Mouse (Mus musculus) CH12.LX (cell line): ENCODE measurements around the gene Ift43. TPM values are rescaled to one million over a fixed set of nuclear protein-coding genes. Genes with fewer than 3 reads are reported as not detected.
A peak's percentile ranks its signal among the peaks of the same experiment; 100 is the strongest.

Experiments used
- DNase-seq: peaks from one replicate; pipeline ENCODE4 v3.0.0-alpha.2; 2013; ENCODE audit errors: extremely low read depth
- H3K27ac ChIP-seq: 2 replicates; pipeline ENCODE4 v1.5.1; 2012; ENCODE audit warnings: low read depth, mild to moderate bottlenecking, control low read depth, moderate library complexity; ENCODE audit not compliant: insufficient read depth
- H3K27me3 ChIP-seq: replicated peaks from 2 replicates; pipeline ENCODE3; 2012; ENCODE audit warnings: inconsistent platforms
- H3K36me3 ChIP-seq, 2 experiments: replicated peaks in 1 of 2; 2 replicates each; pipeline versions ENCODE3 to v1.6.1; 2012; ENCODE audit warnings: inconsistent platforms in 1 of 2, low read length in 1 of 2, mild to moderate bottlenecking in 1 of 2, mixed read lengths in 1 of 2, moderate library complexity in 1 of 2; ENCODE audit not compliant: control insufficient read depth in 1 of 2, insufficient read depth in 1 of 2
- H3K4me1 ChIP-seq, 2 experiments: 2 replicates each; pipeline ENCODE4 v1.6.1; 2012; ENCODE audit warnings: inconsistent platforms in 1 of 2, moderate library complexity in 1 of 2; ENCODE audit not compliant: insufficient read depth in 2 of 2, control insufficient read depth in 1 of 2
- H3K4me2 ChIP-seq: 2 replicates; pipeline ENCODE4 v1.6.1; 2012; ENCODE audit warnings: low read depth, mild to moderate bottlenecking, control low read depth; ENCODE audit not compliant: poor library complexity, insufficient read depth, severe bottlenecking
- H3K4me3 ChIP-seq, 3 experiments: fragments of 150-350 bp in 1 of 3; sonication (generic) in 1 of 3; replicated peaks in 1 of 3; 2 replicates each; pipeline versions ENCODE3 to v1.5.1; 2011 to 2012; ENCODE audit warnings: low read depth in 2 of 3, low read length in 2 of 3, mild to moderate bottlenecking in 2 of 3, moderate library complexity in 2 of 3, control low read depth in 1 of 3, improper control_type of control experiment in 1 of 3, inconsistent platforms in 1 of 3, mixed read lengths in 1 of 3; ENCODE audit not compliant: poor library complexity in 1 of 3
- H3K79me2 ChIP-seq: replicated peaks from 2 replicates; pipeline ENCODE4 v1.6.1; 2012; ENCODE audit warnings: mild to moderate bottlenecking, moderate library complexity; ENCODE audit not compliant: control insufficient read depth, poor library complexity, insufficient read depth, severe bottlenecking; ENCODE audit errors: extremely low read depth
- H3K9ac ChIP-seq: 2 replicates; pipeline ENCODE4 v1.6.1; 2012; ENCODE audit warnings: low read depth, mild to moderate bottlenecking, control low read depth, moderate library complexity; ENCODE audit not compliant: insufficient read depth
- H3K9me3 ChIP-seq: replicated peaks from 2 replicates; pipeline ENCODE3; 2012; ENCODE audit warnings: low read length, inconsistent platforms, mixed read lengths
- CHD1 ChIP-seq: IDR thresholded peaks from 2 replicates; pipeline ENCODE4 v1.6.1; 2012; ENCODE audit warnings: low read depth, low read length, improper control_type of control experiment, inconsistent platforms
- CTCF ChIP-seq, 2 experiments: IDR thresholded peaks in 1 of 2; conservative IDR thresholded peaks in 1 of 2; 2 replicates each; pipeline ENCODE4 v1.5.1; 2011 to 2012; ENCODE audit warnings: low read depth in 2 of 2, low read length in 2 of 2, improper control_type of control experiment in 1 of 2, inconsistent platforms in 1 of 2, mild to moderate bottlenecking in 1 of 2, moderate library complexity in 1 of 2
- ELF1 ChIP-seq: IDR thresholded peaks from 2 replicates; pipeline ENCODE4 v1.6.1; 2014; ENCODE audit warnings: low read depth, mild to moderate bottlenecking, inconsistent platforms, low read length, improper control_type of control experiment
- EP300 ChIP-seq: IDR thresholded peaks from 2 replicates; pipeline ENCODE4 v1.6.1; 2011; ENCODE audit warnings: low read length, improper control_type of control experiment
- GABPA ChIP-seq: IDR thresholded peaks from 2 replicates; pipeline ENCODE4 v1.6.1; 2012; ENCODE audit warnings: low read depth, low read length, improper control_type of control experiment, inconsistent platforms; ENCODE audit not compliant: insufficient replicate concordance
- IRF4 ChIP-seq: IDR thresholded peaks from 2 replicates; pipeline ENCODE4 v1.6.1; 2014; ENCODE audit warnings: low read depth, mild to moderate bottlenecking, inconsistent platforms, low read length, improper control_type of control experiment
- MAX ChIP-seq: IDR thresholded peaks from 2 replicates; pipeline ENCODE4 v1.6.1; 2011; ENCODE audit warnings: low read length, improper control_type of control experiment
- MAZ ChIP-seq: IDR thresholded peaks from 2 replicates; pipeline ENCODE4 v1.6.1; 2012; ENCODE audit warnings: low read depth, mild to moderate bottlenecking, inconsistent platforms, low read length, improper control_type of control experiment, moderate library complexity
- MXI1 ChIP-seq: IDR thresholded peaks from 2 replicates; pipeline ENCODE4 v1.6.1; 2011; ENCODE audit warnings: mild to moderate bottlenecking, low read depth, low read length, improper control_type of control experiment
- PAX5 ChIP-seq: IDR thresholded peaks from 2 replicates; pipeline ENCODE4 v1.6.1; 2012; ENCODE audit warnings: low read length, inconsistent platforms, mixed read lengths
- POLR2A ChIP-seq: IDR thresholded peaks from 2 replicates; pipeline ENCODE4 v1.6.1; 2011; ENCODE audit warnings: low read depth, mild to moderate bottlenecking, improper control_type of control experiment, low read length
- POLR2AphosphoS2 ChIP-seq: IDR thresholded peaks from 2 replicates; pipeline ENCODE4 v1.6.1; 2011; ENCODE audit warnings: low read depth, low read length, improper control_type of control experiment
- RAD21 ChIP-seq: IDR thresholded peaks from 2 replicates; pipeline ENCODE4 v1.6.1; 2011; ENCODE audit warnings: low read depth, mild to moderate bottlenecking, low read length, improper control_type of control experiment, moderate library complexity
- SIN3A ChIP-seq: IDR thresholded peaks from 2 replicates; pipeline ENCODE4 v1.6.1; 2012; ENCODE audit warnings: low read length, improper control_type of control experiment, inconsistent platforms
- SMC3 ChIP-seq: IDR thresholded peaks from 2 replicates; pipeline ENCODE4 v1.6.1; 2011; ENCODE audit warnings: low read depth, low read length, improper control_type of control experiment
- USF2 ChIP-seq: conservative IDR thresholded peaks from 2 replicates; pipeline ENCODE4 v1.6.1; 2011; ENCODE audit warnings: low read depth, low read length, improper control_type of control experiment
- dilution Hi-C: fragments of 300-500 bp; cut with MboI; formaldehyde crosslinking; loops from 2 replicates; pipeline ENCODE4 v1.14.3; 2020; ENCODE audit warnings: low sequenced_read_pairs; ENCODE audit not compliant: extremely low pct_unique_long_range_greater_than_20kb, extremely low pct_ligation_motif_present
- in situ Hi-C: fragments of 300-500 bp; cut with MboI; formaldehyde crosslinking; loops from 3 replicates; pipeline ENCODE4 v1.14.3; 2019; ENCODE audit warnings: low sequenced_read_pairs, low pct_ligation_motif_present, low pct_unique_long_range_greater_than_20kb, mixed read lengths
- polyA plus RNA-seq: library from polyadenylated mRNA; unstranded; fragments of >175 nt; gene quantifications from 2 replicates; pipeline ENCODE4 v1.2.1, GENCODE M21; 2012; ENCODE audit warnings: low read depth; ENCODE audit not compliant: insufficient read length
- total RNA-seq, 2 experiments: library from RNA; depleted of rRNA; stranded (reverse); fragments of 300-350 nt in 1 of 2; fragments of >200 nt in 1 of 2; gene quantifications; 2 replicates each; pipeline ENCODE4 v1.2.3; 2012 to 2014

Gene Ift43
- total and polyA plus RNA-seq, 3 experiments = 2.0 to 8.6 (median 2.8) TPM

DNA sequence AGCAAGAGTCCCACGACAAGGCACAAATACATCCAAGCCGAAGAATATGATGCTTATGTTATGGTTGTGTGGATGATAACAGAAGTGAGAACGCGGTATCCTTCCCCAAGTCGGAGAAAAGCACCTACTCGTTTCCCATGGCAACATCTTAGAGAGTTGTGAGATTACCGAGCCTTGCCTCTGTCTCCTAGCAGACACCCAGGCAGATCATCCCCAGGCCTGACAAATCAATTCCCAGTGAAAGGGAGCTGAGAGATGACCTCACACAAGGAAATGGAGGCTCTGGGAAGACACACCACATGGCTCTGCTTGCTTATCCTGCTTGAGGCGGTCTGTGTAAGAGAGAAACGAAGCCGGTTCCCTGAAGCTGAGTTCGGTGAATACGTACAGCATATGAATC lies 7.7 kb upstream of the Ift43 start:
- DNase-seq = no peak
- dilution Hi-C loops = no loop called here

DNA sequence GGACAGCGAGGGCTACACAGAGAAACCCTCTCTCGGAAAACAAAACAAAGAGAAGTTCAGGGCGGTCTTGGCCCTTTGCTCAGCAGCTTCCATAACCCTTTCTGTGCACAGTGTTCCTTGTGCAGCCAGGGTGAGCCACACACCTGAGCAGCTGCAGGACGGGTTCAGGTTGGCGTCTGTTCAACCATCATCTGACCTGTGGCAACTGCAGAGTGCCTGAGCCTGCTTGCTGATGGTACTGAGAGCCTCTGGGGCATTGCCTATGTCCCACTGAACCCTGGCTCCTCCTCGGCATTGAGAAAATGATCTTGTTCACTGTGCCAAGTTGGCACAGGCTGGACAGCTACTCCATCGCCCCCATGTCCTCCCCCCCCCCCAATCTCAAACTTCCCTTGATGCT lies 7.0 kb upstream of the Ift43 start:
- H3K27me3 ChIP-seq = peaks cover 2% of the 10 kb centered on the region
- no peaks in the 10 kb centered on the region for H3K79me2 ChIP-seq
- H3K9ac ChIP-seq = no peak overlapping the region
- H3K4me2 ChIP-seq = no peak overlapping the region
- no peaks in the 10 kb centered on the region for H3K36me3 ChIP-seq
- H3K27ac ChIP-seq = no peak overlapping the region
- DNase-seq = no peak
- no peaks in the 10 kb centered on the region; a peak in 1 of 4 replicates for H3K4me1 ChIP-seq
- in situ Hi-C loops = loop anchor here (5.0 to 10.0 kb wide), 3 partner anchors 51 to 223 kb away; no protein-coding TSS in a partner anchor
- no peaks in the 10 kb centered on the region for H3K9me3 ChIP-seq
- dilution Hi-C loops = no loop called here
- no peak overlapping the region for H3K4me3 ChIP-seq
- no peak for TF ChIP-seq MAX
- TF ChIP-seq POLR2AphosphoS2 = no peak
- TF ChIP-seq USF2 = no peak
- TF ChIP-seq EP300 = no peak
- TF ChIP-seq ELF1 = no peak
- TF ChIP-seq CTCF (conservative IDR thresholded peaks at IDR 0.05 in 1 of 2, IDR thresholded peaks at IDR 0.05 in 1 of 2; ENCODE audit: low read depth in 2 of 2, low read length in 2 of 2) = no peak

More for the DNA sequence above, 7.7 kb upstream of the Ift43 start:
- no peak overlapping the region for H3K27ac ChIP-seq
- no peaks in the 10 kb centered on the region for H3K27me3 ChIP-seq
- in situ Hi-C loops = loop anchor here (5.0 to 10.0 kb wide), 3 partner anchors 50 to 222 kb away; no protein-coding TSS in a partner anchor
- no peak overlapping the region for H3K9ac ChIP-seq
- H3K36me3 ChIP-seq = no peaks in the 10 kb centered on the region
- no peak overlapping the region for H3K4me3 ChIP-seq
- H3K4me1 ChIP-seq = no peaks in the 10 kb centered on the region; a peak in 1 of 4 replicates
- TF ChIP-seq MXI1 (no peak), MAZ (no peak), POLR2A (no peak), IRF4 (no peak), CHD1 (no peak), GABPA (no peak), PAX5 (no peak)
- no peak overlapping the region for H3K4me2 ChIP-seq
- H3K9me3 ChIP-seq = no peaks in the 10 kb centered on the region
- H3K79me2 ChIP-seq = no peaks in the 10 kb centered on the region

DNA sequence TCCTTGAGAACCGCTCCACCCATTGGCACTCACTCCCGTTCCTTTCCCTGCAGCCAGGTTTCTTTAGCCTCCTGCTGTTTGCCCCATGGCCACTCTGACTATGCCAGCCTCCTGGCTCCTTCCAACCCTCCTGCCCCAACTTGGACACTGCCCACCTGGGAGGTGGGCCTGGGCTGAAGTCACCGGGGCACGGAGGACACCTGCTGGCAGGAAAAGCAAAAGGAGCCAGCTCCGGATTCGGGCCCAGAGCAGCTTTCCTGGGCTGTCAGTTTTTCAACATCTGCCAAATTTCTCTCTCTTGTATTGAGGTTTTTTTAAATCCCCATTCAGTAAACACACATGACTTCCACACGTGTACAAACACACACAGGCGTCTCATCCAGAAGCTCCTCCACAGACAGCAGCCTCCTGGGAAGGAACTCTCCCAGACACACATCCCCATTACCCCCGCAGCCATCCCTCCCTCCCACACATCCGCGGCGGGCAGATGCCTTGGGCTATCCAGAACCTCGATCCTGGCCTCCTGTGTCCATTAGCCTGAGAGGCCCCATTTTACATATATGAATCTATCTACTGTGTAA lies 5.9 kb upstream of the Ift43 start:
- TF ChIP-seq CTCF (conservative IDR thresholded peaks at IDR 0.05 in 1 of 2, IDR thresholded peaks at IDR 0.05 in 1 of 2; ENCODE audit: low read depth in 2 of 2, low read length in 2 of 2) = peak in 1 of 2 experiments; percentile 50; a peak in 2 of 4 replicates
- no peak for TF ChIP-seq SIN3A
- peak; percentile 28 for TF ChIP-seq RAD21
- TF ChIP-seq SMC3 = peak; percentile 46
- Histone ChIP-seq H3K79me2 (no peaks in the 10 kb centered on the region), H3K27ac (no peak overlapping the region), H3K9ac (no peak overlapping the region), H3K4me3 (no peak overlapping the region), H3K4me2 (no peak overlapping the region), H3K27me3 (peaks cover 12% of the 10 kb centered on the region), H3K9me3 (no peaks in the 10 kb centered on the region), H3K4me1 (no peaks in the 10 kb centered on the region; a peak in 1 of 4 replicates), H3K36me3 (no peaks in the 10 kb centered on the region)
- no peak for DNase-seq
- dilution Hi-C loops (no loop called here), in situ Hi-C loops (loop anchor here (5.0 to 10.0 kb wide), 3 partner anchors 52 to 224 kb away; no protein-coding TSS in a partner anchor)
